Mouse (Mus musculus): ENCODE results near the gene Mecom.

Mecom gene

DNA sequence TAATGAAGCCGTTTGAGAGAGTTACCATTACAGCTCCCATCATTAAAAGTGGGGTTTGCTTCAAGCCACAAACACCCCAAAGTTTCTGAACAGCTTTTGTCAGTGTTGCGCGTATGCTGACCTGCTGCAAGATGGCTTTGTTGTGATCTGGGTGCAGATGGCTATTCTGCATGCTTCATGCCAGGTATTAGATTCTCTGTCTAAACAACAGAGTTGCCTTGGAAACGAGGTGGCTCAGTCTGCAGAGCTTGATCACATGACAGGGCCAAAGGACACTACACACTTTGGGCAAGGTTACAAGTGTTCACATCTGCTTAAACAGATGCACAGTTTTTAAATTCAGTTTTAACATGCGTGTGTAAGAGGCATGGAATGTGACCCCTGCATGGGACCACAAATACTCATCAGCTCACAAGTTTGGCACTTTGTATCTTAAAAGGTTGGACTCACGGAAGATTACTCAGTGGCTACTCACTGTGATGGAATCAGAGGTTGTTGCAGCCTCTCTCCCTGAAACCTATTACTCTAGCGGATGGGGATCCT lies 390.6 kb downstream of the Mecom start:
- in situ Hi-C loops (cut with MboI; ENCODE audit: low pct_unique_long_range_greater_than_20kb in 1 of 2, low sequenced_read_pairs in 2 of 2, unreplicated experiment in 1 of 2): no loop called here

DNA sequence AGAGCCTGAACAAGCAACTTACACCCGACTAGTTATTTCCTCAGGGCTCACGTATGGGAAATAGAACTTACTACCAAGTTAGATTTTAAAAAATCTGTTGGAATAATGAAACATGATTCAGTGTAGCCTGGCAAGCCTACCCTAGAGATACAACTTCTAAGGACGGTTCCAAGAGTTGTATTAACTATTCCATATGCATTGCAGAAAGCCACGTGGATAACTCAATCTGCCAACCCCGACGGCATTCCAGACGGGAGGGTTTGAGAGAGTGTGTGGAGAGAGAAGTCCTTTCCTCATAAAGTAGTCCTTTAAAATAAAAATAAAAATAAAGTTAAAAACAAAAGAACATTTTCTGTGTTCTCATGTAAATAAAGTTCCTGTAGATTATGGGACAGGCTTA lies 393.4 kb downstream of the Mecom start:
- in situ Hi-C loops (cut with MboI; ENCODE audit: low pct_unique_long_range_greater_than_20kb in 1 of 2, low sequenced_read_pairs in 2 of 2, unreplicated experiment in 1 of 2): no loop called here

DNA sequence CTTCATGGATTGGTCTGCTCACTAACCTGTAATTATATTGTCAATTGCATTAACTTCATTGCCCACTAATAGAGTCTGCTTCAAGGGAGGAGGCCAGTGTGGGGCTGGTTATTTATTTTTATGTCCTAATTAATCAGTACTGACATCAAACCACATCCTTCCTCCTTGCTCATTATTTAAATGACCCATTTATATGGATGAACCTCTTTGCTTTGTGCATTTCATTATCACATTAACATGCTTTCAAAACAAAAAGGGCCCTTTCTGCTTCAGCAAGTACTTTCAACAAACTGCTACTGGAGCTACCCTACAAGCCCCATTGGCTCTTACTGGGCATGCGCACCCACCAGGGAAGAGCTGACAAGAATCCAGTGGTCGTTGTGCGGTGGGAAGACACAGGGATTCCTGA lies 393.9 kb downstream of the Mecom start:
- in situ Hi-C loops (cut with MboI; ENCODE audit: low pct_unique_long_range_greater_than_20kb in 1 of 2, low sequenced_read_pairs in 2 of 2, unreplicated experiment in 1 of 2): no loop called here

DNA sequence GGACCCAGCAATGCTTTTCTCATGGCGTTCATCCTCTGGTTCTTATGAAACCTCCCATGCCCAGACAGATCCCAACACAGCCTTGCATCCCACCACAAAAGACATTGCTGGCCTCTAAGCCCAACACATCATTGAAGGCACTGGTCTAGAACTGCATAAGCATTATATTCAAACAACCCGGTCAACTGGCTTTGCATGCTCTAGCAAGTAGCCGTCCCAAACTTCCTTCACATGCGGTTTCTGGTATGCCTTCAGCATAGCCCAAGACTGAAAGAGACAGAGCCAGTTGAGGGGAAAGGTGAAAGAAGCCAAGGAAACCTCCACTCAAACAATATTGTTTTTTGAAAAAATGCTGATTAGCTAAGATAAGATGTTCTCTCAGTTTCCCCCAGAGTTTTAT lies 397.7 kb downstream of the Mecom start:
- in situ Hi-C loops (cut with MboI; ENCODE audit: low pct_unique_long_range_greater_than_20kb in 1 of 2, low sequenced_read_pairs in 2 of 2, unreplicated experiment in 1 of 2): no loop called here

DNA sequence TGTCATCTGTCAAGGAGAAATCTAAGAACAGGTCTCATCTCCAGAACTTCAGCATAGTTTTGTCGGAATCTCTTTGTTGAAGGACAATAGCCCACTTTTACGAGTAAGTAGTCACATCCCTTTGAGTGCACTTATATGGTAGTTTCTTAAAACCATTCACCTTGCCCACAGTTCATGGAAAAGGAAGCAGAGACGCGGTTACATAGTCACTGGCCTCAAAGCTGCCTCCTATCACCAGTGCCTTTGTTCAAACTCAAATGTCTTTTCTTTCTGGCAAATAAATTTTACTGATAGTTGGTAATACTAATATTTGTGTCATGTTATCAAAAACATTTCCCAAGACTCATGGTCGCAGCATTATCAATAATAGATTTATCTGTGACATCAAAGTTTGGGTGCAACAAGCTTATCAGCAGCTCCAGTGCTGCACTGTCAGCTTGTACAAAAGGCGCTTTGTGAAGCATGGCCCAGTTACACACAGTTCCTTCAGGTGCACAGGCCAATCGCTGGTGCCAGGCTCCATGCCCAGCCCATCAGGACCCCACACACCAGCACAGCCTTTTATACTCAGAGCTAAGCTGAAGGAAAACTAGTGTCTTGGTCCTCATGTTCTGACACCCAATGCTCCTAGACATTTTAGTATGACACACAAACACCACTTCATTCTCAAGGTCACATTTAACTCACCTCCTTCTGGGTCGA lies 399.3 kb downstream of the Mecom start:
- in situ Hi-C loops (cut with MboI; ENCODE audit: low pct_unique_long_range_greater_than_20kb in 1 of 2, low sequenced_read_pairs in 2 of 2, unreplicated experiment in 1 of 2): no loop called here

DNA sequence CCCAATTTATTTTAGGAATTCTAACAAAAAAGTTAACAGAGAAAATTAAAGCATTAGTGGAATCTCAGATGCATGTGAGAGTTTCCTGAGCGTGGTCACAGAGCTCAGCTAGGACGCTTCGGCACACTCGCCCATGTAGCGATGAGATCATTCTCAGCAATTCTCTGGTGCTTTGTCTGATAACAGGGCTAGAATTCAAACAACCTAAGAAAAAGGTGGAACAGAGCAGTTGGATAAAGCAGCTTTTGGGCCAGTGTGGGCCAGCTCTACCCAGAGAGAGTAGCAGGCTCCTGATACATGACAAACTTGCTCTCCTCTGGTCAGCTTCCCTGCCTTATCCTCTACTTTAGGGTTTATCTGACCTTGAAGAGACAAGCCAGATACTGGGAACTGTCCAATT lies 402.8 kb downstream of the Mecom start:
- in situ Hi-C loops (cut with MboI; ENCODE audit: low pct_unique_long_range_greater_than_20kb in 1 of 2, low sequenced_read_pairs in 2 of 2, unreplicated experiment in 1 of 2): no loop called here

DNA sequence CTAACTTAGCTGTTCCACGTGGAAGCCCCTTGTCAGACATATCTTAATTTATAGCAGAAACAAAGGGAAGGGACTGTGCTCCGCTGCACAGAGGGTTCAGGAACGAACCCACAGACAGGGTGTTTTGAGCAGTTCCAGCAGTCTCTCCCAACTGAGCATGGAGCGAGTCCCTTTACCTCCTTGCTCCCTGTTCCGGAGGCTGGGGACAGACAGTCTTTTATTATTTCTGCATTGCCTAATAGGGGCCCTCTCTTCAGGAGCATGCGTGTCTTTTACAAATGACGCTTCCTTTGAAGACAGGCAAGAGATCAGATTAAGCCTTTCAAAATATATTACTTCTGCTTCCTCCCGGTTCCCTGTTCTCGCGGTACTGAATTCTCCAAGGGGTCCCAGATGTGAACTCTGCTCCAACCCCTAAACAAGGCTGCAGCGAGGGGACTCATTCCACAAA lies 403.8 kb downstream of the Mecom start:
- in situ Hi-C loops (cut with MboI; ENCODE audit: low pct_unique_long_range_greater_than_20kb in 1 of 2, low sequenced_read_pairs in 2 of 2, unreplicated experiment in 1 of 2): no loop called here

DNA sequence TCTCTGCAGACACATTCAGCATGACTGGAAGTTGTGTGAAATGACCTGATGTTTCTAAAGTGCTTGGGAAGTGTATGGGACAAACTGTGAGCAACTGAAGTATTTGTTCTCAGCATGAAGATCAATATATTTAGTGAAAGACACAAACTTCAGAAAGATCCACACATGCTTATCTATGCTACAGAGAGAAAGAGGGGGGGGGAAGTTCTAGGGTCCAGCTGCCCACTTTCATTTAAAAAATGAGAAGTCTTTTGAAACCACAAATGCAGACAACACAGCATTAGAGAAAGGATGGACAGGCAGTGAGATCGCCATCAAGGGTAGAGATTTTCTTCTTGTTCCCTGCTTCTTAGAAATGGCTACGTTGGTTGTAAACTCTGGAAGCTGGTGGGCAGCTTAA lies 404.4 kb downstream of the Mecom start:
- in situ Hi-C loops (cut with MboI; ENCODE audit: low pct_unique_long_range_greater_than_20kb in 1 of 2, low sequenced_read_pairs in 2 of 2, unreplicated experiment in 1 of 2): no loop called here

DNA sequence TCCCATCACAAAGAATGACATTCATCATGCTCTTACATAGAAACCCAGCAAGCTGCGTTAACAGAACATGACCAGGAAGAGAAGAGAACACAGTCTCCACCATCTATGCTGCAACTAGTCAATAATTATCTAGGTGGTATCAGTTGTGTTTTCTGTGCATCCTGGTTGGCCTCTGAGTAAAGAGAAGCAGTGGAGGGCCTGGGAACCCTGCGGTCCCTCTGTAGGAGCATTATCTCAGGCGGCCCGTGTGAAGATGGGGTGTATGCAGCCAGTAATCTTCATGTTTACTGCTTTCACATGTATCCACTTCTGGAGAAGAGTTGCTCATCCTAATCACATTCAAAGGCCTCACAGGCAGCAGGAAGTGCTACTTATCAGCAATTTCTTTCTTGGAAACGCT lies 407.5 kb downstream of the Mecom start:
- in situ Hi-C loops (cut with MboI; ENCODE audit: low pct_unique_long_range_greater_than_20kb in 1 of 2, low sequenced_read_pairs in 2 of 2, unreplicated experiment in 1 of 2): no loop called here

DNA sequence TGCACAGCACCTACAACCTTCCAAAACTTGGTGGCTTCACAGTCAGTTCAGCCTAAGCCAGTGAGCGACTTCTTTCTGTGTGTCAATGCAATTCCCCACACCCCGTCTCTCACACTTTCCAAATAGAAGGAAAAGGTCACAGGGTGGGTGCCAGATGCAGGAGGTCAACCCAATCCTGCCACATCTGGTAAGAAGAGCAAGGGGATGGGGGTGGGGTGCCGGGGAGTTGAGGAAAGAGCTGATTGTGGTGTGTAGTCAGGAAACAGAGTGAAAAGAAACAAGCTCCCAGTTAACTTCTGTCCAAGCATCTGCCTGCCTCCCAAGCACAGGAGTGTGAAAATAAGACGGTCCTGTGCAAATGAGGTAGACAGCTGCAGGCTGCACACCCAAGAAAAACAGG lies 408.1 kb downstream of the Mecom start:
- in situ Hi-C loops (cut with MboI; ENCODE audit: low pct_unique_long_range_greater_than_20kb in 1 of 2, low sequenced_read_pairs in 2 of 2, unreplicated experiment in 1 of 2): no loop called here

DNA sequence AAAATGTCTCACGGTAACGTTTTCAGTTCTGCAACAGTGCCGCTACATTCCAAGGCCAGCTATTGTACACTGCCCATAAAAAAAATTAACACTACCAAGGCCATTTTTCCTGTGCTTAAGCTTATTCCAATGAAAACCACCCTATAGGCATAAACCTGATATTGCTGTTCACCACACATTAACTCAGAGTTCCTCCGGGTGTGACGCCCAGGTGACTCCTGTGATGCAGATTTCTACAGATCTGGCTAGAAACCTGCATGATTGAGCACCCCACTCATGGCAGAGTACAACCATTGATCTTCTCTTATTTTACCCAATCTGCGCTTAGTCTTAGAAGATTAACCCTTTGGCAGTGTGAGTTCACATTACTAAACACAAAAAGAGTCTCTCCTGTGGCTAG lies 409.2 kb downstream of the Mecom start:
- in situ Hi-C loops (cut with MboI; ENCODE audit: low pct_unique_long_range_greater_than_20kb in 1 of 2, low sequenced_read_pairs in 2 of 2, unreplicated experiment in 1 of 2): no loop called here

DNA sequence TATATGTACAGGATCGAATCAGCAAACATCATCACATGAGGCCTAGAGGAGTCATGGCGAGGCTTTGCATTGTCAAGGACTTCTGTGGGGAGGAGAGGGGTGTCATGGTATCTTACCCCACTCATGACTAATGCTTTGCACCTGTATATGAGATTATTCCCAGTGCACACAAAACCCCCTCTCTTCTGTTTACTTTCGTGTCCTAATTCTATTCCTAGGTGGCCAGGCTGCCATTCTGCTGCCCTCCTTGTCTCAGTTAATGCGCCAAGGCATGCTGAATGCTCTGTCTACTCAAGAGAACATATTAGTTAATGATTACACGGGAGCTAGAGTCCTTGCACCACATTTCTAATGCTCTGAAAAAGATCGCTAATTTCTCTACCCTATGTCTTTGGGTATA lies 412.0 kb downstream of the Mecom start:
- in situ Hi-C loops (cut with MboI; ENCODE audit: low pct_unique_long_range_greater_than_20kb in 1 of 2, low sequenced_read_pairs in 2 of 2, unreplicated experiment in 1 of 2): no loop called here

DNA sequence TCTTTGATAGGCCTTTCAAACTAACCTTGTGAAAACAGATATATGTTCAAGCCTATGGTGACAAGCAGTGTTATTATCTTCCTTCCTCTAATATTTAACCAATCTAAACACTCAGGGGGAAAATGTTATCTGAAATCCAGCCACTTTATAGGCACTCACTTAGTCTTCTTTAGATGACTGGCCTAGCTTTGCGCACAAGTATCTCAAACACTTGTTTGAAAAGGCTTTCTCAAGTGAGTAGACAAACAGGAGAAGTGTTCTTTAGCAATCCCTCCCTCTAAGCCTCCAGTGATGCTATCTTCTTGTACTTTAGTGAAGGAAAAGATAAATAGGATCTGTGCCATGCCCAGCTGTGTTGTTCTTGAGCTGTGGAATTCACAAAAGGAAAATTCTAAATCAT lies 412.7 kb downstream of the Mecom start:
- in situ Hi-C loops (cut with MboI; ENCODE audit: low pct_unique_long_range_greater_than_20kb in 1 of 2, low sequenced_read_pairs in 2 of 2, unreplicated experiment in 1 of 2): no loop called here

DNA sequence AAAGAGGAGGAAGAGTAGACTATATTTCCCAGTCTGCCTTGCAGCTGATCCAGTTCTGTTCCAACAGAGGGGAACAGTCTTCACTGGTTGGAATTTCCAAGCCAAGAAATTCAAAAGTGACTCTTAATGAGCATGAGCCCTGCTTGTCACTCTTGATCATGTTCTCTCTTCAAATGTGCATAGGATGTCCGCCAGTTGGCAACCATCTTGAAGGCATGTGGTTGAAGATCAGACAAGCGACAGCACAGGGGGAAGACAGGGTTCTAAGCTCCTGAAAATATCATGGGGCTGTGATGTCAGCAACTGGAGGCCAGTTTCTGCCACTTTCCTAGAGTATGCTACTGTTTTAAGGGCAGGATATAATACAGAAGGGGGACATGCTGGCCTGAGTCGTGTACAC lies 414.8 kb downstream of the Mecom start:
- in situ Hi-C loops (cut with MboI; ENCODE audit: low pct_unique_long_range_greater_than_20kb in 1 of 2, low sequenced_read_pairs in 2 of 2, unreplicated experiment in 1 of 2): no loop called here

DNA sequence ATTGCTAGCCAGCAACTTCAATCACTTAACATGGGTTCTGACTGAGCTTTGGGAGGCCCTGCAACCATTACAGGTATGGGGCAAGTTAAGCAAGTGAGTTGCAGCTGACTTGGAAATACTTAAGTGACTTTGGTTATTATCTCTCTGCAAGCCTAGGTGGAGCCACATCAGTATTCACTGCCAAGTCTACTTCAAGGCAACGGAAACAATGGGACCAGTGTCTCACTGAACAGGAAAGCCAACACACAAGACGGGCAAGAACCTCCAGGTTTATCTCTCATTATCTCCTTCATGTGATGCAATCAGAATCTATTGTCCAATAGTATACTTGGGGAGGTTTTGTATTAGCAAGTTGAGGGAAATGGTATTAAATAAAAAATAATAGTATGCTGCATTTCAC lies 415.4 kb downstream of the Mecom start:
- in situ Hi-C loops (cut with MboI; ENCODE audit: low pct_unique_long_range_greater_than_20kb in 1 of 2, low sequenced_read_pairs in 2 of 2, unreplicated experiment in 1 of 2): no loop called here

DNA sequence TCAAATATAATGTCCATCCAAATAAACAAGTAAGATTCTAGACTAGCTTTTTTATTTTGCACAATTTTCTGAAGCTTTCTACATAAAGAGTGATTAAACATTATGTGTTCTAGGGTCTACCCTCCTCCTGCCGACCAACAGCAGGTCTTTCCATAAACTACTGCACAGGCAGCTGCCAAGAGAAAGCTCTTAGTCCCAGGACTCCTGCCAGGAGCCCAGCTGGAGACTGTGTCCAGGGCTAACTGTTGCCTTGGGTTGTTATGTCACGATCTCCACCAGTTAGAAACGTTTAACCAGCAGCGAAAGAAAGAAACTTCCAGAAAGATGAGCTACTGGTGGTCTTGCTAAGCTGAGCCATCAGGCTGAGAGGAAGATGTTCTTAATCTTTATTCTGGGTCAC lies 417.3 kb downstream of the Mecom start:
- in situ Hi-C loops (cut with MboI; ENCODE audit: low pct_unique_long_range_greater_than_20kb in 1 of 2, low sequenced_read_pairs in 2 of 2, unreplicated experiment in 1 of 2): no loop called here

DNA sequence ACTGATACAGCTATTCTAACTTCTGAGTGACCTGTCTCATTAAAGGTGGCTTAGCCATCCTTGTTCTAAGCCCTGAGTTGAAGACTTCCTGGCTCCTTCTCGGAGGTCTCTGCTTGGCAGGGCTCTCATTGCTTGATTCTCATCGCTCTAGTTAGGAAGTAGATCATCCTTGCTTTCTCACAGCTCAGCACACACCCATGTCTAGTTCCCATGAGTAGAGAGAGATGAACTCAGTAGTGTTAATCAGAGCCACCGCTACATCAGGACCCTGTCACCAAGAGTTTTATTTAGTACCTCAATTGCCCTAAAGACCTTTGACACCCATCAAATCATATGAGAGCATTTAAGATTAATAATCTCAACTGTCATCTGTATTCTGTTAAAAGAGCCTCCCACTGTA lies 425.2 kb downstream of the Mecom start:
- in situ Hi-C loops (cut with MboI; ENCODE audit: low pct_unique_long_range_greater_than_20kb in 1 of 2, low sequenced_read_pairs in 2 of 2, unreplicated experiment in 1 of 2): no loop called here

DNA sequence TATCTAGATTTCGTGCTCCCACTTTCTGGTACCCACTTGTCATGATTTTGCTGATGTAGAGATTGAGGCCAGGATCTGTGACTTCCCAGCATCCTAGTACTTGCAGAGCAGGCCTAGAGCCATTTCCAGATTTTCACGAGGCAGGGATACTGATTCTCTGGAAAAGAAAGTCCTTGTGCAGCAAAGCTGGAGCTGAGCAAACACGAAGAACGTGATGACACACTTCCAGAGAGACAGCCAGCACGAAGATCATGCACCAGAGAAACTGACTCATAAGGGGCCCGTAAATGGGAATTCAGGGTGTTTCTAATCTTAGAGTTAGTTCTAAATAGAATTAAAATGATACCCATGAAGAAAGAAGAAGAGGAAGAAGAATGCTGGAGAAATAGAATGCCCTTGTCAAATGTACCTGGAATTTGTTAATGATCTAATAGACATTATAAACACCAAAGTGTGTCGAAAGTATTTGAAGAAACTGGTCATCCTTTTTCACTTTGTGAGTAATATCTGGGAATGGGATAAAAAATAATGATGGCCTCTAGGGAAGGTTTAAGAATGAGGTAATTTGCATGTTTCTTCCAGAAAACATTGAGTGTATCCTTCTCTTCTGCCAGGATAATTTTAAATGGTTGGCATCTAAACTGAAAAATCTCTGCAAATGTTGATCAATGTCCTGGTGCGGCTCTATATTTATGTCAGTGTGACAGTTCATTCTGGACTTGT lies 426.9 kb downstream of the Mecom start:
- in situ Hi-C loops (cut with MboI; ENCODE audit: low pct_unique_long_range_greater_than_20kb in 1 of 2, low sequenced_read_pairs in 2 of 2, unreplicated experiment in 1 of 2): no loop called here

DNA sequence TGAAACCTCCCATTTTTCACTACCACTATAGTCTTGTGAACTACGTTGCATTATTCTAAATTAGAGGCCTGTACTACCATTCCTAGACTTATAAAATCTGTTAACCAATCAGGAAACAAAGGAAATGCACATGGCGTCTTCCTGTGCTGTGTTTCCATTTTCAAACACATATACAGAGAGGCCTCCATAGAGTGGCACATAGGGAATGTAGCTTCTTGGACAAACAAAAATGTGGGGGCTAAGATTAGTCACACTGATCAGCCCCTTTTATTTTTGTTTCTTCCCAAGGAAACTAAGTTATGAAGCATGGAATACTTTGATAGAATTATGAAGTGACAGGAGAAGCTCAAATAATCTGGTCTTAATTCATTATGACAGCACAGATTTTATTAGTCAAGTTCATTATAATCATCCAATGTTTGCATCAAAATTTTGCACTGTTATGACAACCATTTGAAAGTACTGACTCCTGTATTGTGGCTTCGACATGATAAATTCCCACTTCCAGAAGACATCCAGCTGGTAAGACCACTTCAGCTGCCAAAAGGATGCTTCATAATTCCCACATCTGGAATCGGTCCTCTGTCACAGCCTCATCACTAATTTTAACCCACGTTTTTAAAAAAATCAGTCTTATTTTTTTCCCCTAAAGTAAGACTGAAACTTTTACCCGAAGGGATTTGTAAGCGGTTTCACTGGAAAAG lies 429.1 kb downstream of the Mecom start:
- in situ Hi-C loops (cut with MboI; ENCODE audit: low pct_unique_long_range_greater_than_20kb in 1 of 2, low sequenced_read_pairs in 2 of 2, unreplicated experiment in 1 of 2): no loop called here
